Mouse (Mus musculus): ENCODE measurements around the gene 1700021F07Rik. TPM values are rescaled to one million over a fixed set of nuclear protein-coding genes. Genes with fewer than 3 reads are reported as not detected.

Gene 1700021F07Rik
- polyA plus RNA-seq (2014; fragmentation: Illumina TruSeq; extraction: RNeasy Lipid Tissue Mini Kit (QIAGEN cat#74804); ENCODE audit: low read depth, low replicate concordance) = not detected

DNA sequence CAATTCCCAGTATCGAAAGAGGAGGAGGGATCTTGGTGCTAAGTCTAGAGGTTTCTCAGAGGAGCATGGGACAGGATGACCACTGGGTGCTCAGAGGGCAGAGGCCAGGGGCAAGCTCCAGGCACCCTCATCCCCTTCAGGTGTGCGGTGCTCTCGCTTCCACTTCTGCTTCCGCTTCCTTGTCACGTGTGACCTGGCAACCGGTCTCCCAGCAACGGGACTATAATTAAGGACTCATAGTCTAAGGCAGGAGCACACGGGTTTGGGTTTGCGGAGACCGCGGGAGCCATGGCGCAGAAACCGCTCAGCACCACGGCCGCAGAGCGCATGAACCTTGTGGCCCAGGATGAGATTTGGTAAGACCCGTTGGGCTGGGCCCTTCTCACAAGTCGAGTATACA is at the start of gene 1700021F07Rik:
Gene 1700021F07Rik, plus strand, starts transcription at position 211 of the 400 bp plus-strand sequence.

Other genes starting within 250 kb of the 1700021F07Rik start
- gene Pmepa1, start 246.1 kb upstream of the 1700021F07Rik start, polyA plus RNA-seq (2014; fragmentation: Illumina TruSeq; extraction: RNeasy Lipid Tissue Mini Kit (QIAGEN cat#74804); ENCODE audit: low read depth, low replicate concordance) = 0.79 TPM
- not detected for gene Ankrd60, start 55.8 kb downstream of the 1700021F07Rik start, polyA plus RNA-seq (2014; fragmentation: Illumina TruSeq; extraction: RNeasy Lipid Tissue Mini Kit (QIAGEN cat#74804); ENCODE audit: low read depth, low replicate concordance)
- gene Rab22a, start 137.2 kb downstream of the 1700021F07Rik start, polyA plus RNA-seq (2014; fragmentation: Illumina TruSeq; extraction: RNeasy Lipid Tissue Mini Kit (QIAGEN cat#74804); ENCODE audit: low read depth, low replicate concordance) = 10.6 TPM
- not detected for gene 1700010B08Rik, start 196.8 kb downstream of the 1700021F07Rik start, polyA plus RNA-seq (2014; fragmentation: Illumina TruSeq; extraction: RNeasy Lipid Tissue Mini Kit (QIAGEN cat#74804); ENCODE audit: low read depth, low replicate concordance)
- 65.7 TPM for gene Vapb, start 214.9 kb downstream of the 1700021F07Rik start, polyA plus RNA-seq (2014; fragmentation: Illumina TruSeq; extraction: RNeasy Lipid Tissue Mini Kit (QIAGEN cat#74804); ENCODE audit: low read depth, low replicate concordance)